Mouse (Mus musculus): ENCODE results near the gene Trim10. TPM values are rescaled to one million over a fixed set of nuclear protein-coding genes. Genes with fewer than 3 reads are reported as not detected.
A peak's percentile ranks its signal among the peaks of the same experiment; 100 is the strongest.

Gene Trim10
- total RNA-seq, 2 experiments from 2014 or later = 5.0 to 9.9 TPM

DNA sequence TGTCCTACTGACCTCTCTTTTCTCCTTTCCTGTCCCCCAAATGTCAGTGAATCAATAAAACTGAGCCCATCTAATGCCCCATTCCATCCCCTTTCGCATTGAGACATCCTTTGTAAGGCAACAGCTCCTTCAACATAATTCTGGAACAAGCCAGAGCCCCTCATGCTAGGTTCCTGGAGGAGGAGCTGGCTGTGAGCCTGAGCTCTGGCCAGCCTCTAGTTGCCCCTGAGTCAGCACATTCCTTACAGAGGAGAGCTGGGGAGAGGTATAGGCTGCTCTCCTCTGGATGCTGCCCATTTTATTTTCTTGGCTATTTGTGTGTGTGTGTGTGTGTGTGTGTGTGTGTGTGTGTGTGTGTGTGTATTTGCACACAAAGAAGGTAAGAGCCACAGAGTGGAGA, 38.9 kb downstream of the Trim10 start:
- DNase-seq (ENCODE audit: low spot score in 2 of 2) = no peak

DNA sequence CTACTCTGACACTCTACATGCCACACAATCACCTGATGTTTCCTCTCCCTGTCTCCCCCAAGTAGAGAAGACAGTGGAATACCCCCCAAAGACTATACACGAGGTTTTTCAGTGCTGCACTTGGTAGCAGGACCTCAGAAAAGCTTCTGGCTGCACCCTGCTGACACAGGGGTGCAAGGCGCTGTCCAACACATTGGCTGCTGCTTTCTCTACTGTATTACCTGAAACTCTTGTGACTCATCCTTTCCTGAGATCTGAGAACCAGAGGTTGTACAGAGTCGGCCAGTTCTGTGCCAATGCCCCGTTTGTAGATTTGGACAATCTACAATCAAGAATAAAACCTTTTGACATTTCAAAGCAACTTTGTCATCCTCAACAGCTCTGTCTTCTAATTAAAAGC, 40.4 kb downstream of the Trim10 start:
- DNase-seq (ENCODE audit: low spot score in 2 of 2) = no peak

DNA sequence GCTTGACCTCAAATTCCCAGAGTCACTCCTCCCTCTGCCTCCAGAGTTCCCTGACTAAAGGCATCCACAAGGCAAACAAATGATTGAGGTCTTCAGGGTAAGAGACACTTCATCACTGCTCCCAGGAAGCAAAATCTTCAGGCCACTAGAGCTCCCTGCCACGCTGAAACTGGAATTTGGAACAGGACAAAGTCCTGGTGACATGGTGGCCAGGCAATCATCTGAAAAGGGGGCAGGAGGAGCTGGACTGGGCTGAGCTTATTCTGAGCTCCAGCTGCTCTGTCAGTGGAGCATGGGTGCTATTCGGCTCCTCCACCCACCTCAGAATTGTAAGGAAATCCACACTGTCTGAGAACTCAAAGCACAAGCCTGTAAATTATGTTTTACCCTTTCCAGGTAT, 42.7 kb downstream of the Trim10 start:
- no peak for DNase-seq (ENCODE audit: low spot score in 2 of 2)

DNA sequence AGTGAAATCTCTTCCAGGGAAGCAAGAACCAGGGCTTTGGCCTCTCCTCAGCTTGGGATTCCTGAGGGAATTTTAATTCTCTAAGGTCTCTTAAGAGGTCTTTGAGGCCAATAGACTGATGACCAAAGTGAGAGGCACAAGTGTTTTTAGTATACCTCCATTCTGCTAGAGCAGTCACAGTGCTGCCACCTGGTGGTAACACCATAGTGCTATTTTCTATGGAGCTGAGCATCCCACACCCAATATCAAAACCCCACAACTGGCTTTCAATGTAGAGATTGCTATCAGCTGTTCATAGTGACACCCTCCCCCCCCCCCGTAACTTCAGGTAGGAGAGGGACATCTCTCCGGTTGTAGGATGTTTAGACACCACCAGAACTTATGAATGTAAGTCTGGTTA, 44.7 kb downstream of the Trim10 start:
- DNase-seq (ENCODE audit: low spot score in 2 of 2) = peak; percentile 39 to 50

DNA sequence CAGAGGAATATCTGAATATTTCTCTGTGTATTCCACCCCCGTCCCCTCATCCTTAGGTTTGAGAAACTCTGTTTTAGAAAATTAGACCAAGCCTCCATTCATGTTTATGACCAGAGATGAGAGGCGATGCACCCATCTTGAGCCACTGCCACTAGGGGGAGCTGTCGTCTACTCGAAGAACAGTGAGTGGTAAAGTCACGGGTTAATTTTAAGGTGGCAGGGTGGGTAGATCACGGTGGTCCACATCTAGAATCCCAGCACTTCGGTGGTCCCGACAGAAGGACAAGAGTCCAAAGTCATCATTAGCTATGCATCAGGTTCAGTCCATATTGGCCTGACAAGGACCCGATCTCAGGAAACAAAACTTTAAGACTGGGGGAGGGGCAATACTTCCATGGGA, 45.7 kb downstream of the Trim10 start:
- peak; percentile 16 to 25 for DNase-seq (ENCODE audit: low spot score in 2 of 2)

DNA sequence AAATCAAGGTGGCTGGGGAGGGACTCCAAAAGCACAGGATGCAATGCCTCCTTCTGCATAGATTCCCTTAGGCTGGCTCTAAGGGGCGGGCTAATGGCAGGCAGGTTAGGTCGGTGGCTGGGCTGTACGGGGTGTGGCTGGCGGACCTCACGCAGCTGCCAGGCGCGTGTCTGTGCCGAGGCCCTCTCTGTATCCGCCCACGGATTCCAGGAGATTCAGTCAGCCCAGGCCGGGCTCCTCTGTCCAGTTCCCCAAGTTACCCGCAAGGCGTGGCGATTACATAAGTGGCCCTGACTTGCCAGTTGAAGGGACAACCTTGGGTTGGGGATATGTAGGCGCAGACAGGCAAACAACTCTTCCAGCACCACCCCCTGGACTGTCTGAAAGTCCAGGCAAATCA, 50.9 kb downstream of the Trim10 start:
- peak in 1 of 2 experiments; percentile 21 for DNase-seq (ENCODE audit: low spot score in 2 of 2)

DNA sequence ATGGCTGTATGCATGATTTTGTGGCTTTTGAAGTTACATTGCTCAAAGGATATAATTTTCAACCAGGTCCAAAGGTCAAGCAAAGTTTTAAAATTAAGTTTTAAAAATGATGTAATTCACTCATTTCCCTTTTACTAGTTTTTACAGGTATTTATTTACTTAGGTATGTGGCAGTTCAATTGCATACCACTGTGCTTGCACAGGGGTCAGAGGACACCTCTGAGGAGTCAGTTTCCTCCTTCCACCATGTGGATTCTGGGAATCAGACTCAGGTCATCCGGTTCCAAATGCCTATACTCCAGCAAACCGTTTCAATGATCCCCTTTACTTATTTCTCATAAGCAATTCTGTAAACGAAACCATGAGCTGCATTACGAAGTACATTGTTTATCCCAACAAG, 53.3 kb downstream of the Trim10 start:
- DNase-seq (ENCODE audit: low spot score in 2 of 2) = no peak

DNA sequence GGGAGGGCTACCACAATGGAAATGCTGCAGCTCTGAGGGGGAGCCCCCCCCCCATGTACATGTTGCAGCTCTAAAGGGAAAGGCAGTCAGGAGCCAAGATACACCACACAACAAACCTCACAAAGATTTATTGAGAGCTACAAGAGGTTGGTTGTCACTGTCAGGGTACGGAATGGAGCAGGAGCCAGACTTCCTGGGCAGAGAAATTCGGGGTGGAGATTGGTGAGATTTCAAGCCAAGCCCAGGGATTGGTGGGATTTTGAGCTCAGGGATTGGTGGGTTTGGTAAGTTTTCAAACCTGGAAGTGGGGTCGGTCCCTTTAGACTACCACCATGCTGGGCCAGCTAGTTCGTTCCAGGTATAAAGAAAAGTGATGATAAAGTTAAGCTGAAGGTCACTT, 54.1 kb downstream of the Trim10 start:
- DNase-seq (ENCODE audit: low spot score in 2 of 2) = no peak

Other genes with a start within 250 kb of the Trim10 start
- gene H2-M9, start 226.9 kb upstream of the Trim10 start, total RNA-seq (2021) = not detected
- gene H2-M1, start 197.4 kb upstream of the Trim10 start, total RNA-seq (2021) = not detected
- gene H2-M10.5, start 96.7 kb upstream of the Trim10 start, total RNA-seq (2021) = not detected
- not detected for gene H2-M10.6, start 57.4 kb upstream of the Trim10 start, total RNA-seq (2021)
- 10 to 100 TPM; 71.3 to 77.9 TPM for gene Trim26, start 32.4 kb upstream of the Trim10 start, total RNA-seq (2021)
- not detected for gene Trim15, start 2.4 kb upstream of the Trim10 start, total RNA-seq (2021)
- gene Trim40, start 20.5 kb downstream of the Trim10 start, total RNA-seq (2021) = under 1 TPM in 1 of 2 experiments, not detected in 1; 0.17 TPM
- gene Trim31, start 28.5 kb downstream of the Trim10 start, total RNA-seq (2021) = not detected
- gene Rnf39, start 73.3 kb downstream of the Trim10 start, total RNA-seq (2021) = 1 to 10 TPM in 1 of 2 experiments, under 1 TPM in 1; 0.31 to 1.1 TPM
- 10 to 100 TPM; 63.6 to 65.1 TPM for gene Ppp1r11, start 82.2 kb downstream of the Trim10 start, total RNA-seq (2021)
- gene Znrd1, start 89.0 kb downstream of the Trim10 start, total RNA-seq (2021) = 10 to 100 TPM; 35.8 to 41.6 TPM
- gene Znrd1as, start 89.0 kb downstream of the Trim10 start, total RNA-seq (2021) = 1 to 10 TPM; 7.4 to 7.8 TPM
- not detected for gene 2410137M14Rik, start 111.7 kb downstream of the Trim10 start, total RNA-seq (2021)
- under 1 TPM; 0.56 to 0.62 TPM for gene H2-M5, start 120.0 kb downstream of the Trim10 start, total RNA-seq (2021)
- gene Zfp57, start 131.6 kb downstream of the Trim10 start, total RNA-seq (2021) = 10 to 100 TPM; 12.7 to 18.0 TPM
- gene Mog, start 153.8 kb downstream of the Trim10 start, total RNA-seq (2021) = not detected
- gene Gabbr1, start 176.4 kb downstream of the Trim10 start, total RNA-seq (2021) = 10 to 100 TPM; 68.2 TPM
- gene Olfr90, start 218.9 kb downstream of the Trim10 start, total RNA-seq (2021) = under 1 TPM in 1 of 2 experiments, not detected in 1; 0.14 TPM
- not detected for gene Olfr91, start 228.7 kb downstream of the Trim10 start, total RNA-seq (2021)